Mouse (Mus musculus): ENCODE measurements around the gene Slc35f1.

Gene Slc35f1

GRCm38 (mm10) chr10:52923143-52923542 lies 232.8 kb downstream of the Slc35f1 start:
- DNase-seq (ENCODE audit: low read depth, low spot score): peak; percentile 2

GRCm38 (mm10) chr10:52926330-52926729 lies 236.0 kb downstream of the Slc35f1 start:
- DNase-seq (ENCODE audit: low read depth, low spot score): no peak

DNA sequence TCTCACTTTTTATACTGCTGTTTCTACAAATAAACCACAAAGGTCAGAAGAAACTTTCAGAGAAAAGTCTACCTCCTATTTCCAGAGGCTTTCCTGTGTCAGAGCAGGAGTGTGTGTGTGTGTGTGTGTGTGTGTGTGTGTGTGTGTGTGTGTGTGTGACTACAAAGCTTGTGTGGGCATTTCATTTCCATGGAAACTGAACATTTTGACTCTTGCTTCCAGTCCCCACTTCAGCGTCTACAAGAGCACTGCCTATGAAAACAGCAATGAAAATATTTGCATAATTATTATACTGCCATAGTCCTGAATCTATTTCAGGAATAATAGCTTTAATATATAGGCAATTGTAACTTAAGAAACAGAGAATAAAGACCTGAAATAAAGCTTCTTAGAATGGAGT lies 241.8 kb downstream of the Slc35f1 start:
- DNase-seq (ENCODE audit: low read depth, low spot score): no peak

DNA sequence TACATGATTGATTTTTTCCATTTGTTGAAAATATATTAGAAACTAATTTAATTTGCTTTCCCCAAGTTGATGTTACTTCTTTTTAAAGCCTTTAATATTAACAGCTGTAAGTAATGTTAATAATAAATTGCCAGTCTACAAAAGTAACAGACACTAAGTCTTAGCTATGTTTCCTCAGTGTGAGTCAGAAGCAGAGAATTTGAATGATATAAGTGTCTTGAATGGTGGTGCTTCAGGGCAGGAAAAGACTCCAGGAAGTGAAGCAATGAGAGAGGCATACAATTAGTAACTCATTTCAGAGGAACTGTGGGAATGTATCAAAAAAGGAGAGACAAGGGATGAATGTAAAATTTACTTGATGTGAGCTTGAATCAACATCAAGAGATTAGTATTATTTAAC lies 244.3 kb downstream of the Slc35f1 start:
- no peak for DNase-seq (ENCODE audit: low read depth, low spot score)

GRCm38 (mm10) chr10:52940111-52940830 lies 249.9 kb downstream of the Slc35f1 start:
- DNase-seq (ENCODE audit: low read depth, low spot score): no peak

DNA sequence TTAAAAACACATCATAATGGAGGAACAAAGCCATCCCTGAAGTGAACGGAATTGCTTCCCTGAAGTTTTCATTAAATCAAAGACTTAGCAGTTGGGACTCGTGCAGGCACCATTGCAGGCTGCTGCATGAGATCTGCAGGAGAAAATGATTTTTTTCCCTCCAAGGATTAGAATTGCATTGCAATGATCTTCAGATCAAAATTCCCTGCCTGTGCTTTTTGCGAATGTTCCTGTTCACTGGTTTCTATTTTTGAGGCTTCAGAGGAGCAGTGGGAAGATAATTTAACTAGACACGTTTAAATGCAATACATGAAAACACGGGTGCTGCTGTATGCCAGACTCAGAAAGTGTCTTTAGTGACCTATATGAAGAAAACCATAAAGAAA lies 250.5 kb downstream of the Slc35f1 start:
- no peak for DNase-seq (ENCODE audit: low read depth, low spot score)

DNA sequence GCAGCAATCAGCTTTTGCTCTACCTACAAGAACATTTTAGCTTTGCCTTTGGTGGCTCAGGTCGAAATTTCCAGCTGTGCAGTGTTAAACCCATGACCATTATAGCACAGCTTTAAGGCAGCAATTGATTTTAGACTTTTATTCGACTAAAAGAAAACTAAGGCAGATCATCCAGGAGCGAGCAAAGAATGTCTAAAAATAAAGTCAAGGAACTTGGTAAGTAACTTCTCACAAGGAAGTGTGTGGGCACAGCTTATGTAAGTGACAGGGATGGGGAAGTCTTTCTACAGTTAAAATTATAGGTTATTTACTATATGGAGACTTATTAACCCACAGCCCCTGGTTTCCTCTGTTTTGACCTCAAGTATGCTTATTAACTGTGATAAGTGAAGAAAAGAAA lies 262.2 kb downstream of the Slc35f1 start:
- no peak for DNase-seq (ENCODE audit: low read depth, low spot score)

GRCm38 (mm10) chr10:52956728-52957127 lies 266.4 kb downstream of the Slc35f1 start:
- DNase-seq (ENCODE audit: low read depth, low spot score): no peak

DNA sequence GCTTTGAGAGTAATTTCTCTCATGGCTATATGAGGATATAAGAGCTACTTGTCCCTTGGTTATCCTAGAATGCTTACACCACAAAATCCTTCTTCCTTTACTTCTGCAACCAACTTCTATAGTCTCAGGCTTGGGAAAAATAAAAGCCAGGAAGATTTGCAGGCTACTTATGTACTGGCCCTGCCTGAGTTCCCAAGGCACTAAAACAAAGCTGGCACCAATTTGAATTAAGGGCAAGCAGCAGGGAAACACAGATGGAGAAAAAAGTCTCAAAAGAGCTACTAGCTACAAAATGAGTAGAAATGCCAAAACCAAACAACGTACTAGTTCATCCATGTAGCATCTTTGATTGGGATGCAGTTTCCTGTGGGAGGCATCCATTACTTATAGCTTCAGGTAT lies 288.9 kb downstream of the Slc35f1 start:
- no peak for DNase-seq (ENCODE audit: low read depth, low spot score)

DNA sequence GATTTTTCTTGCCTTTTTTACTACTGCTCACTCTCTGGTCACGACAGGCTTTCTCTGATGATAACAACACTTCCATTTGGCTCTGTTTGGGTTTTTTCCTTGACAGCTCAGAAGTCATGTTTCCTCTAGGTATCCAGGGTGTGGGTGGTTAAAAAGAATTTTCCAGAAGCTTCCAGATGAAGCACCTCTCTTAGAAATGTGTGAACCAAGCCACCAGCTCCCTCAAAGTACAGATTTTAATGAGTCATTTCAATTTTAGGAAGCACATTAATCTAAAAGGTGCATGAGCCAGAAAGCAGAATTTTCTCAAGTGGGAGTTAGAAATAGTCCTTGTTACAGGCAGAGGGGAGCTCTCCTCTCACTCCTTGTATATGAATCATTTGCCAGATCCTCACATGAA lies 292.5 kb downstream of the Slc35f1 start:
- no peak for DNase-seq (ENCODE audit: low read depth, low spot score)

DNA sequence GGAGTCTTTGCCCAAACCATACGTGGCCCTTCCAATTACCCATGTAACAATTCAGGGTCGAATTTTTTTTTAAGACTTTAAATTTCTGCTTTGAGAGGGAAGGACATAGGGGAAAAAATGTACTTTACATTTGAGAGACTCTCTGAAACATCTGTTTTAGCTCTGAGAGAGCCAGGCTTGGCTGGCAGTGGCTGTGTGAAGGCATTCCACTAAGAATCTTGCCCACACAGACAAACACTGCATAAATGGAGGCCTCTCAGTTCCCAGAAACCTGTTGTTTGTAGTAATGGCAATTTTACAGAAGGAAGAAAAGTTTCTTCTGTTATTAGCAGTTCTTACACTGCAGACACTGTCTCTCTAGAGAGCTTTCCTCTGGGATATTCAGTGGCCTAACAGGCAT lies 301.9 kb downstream of the Slc35f1 start:
- no peak for DNase-seq (ENCODE audit: low read depth, low spot score)

- no peak for DNase-seq (ENCODE audit: low read depth, low spot score)
Measured at GRCm38 (mm10) chr10:52996886-52997285, 306.6 kb downstream of the Slc35f1 start.

- DNase-seq (ENCODE audit: low read depth, low spot score): no peak
Measured at GRCm38 (mm10) chr10:53001136-53001535, 310.8 kb downstream of the Slc35f1 start.

GRCm38 (mm10) chr10:53006229-53007190 lies 316.2 kb downstream of the Slc35f1 start:
- DNase-seq (ENCODE audit: low read depth, low spot score): peak; percentile 1

DNA sequence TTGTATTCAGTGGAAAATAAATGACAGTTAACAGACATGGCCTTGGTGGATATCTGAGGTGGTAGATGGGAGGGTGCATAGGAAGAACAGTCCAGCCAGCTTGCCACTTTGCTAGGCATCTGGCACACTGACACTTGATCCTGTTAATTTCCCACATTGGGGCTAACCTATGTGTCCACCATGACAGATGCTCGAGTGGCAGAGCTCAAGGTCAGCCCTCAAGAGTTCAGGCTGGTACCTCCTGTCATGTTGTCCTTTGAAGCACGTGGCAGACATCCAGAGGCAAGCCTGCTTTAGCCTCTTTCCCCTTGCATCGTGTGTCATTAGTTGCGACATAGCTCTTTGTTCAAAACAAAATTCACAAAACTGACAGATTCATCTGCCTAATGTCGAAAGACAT lies 323.5 kb downstream of the Slc35f1 start:
- DNase-seq (ENCODE audit: low read depth, low spot score): no peak

- DNase-seq (ENCODE audit: low read depth, low spot score): no peak
Measured at GRCm38 (mm10) chr10:53028454-53028853, 338.1 kb downstream of the Slc35f1 start.

DNA sequence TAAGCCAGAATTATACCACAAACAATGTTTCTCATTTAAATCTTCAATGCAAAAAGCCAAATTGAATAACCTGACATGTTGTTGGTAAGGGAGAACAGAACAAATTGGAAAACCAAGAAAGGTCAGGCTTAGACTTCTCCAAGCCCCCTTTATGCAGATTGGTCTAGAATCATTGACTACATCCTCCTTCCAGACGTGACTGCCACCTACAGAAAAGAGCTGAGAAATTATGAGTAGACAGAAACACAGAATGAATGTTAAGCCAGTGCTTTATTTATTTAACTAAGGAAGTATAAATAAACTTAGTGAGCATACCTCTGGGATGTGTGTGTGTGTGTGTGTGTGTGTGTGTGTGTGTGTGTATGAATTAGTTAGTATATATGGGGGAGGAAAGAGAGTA lies 344.9 kb downstream of the Slc35f1 start:
- DNase-seq (ENCODE audit: low read depth, low spot score): no peak

DNA sequence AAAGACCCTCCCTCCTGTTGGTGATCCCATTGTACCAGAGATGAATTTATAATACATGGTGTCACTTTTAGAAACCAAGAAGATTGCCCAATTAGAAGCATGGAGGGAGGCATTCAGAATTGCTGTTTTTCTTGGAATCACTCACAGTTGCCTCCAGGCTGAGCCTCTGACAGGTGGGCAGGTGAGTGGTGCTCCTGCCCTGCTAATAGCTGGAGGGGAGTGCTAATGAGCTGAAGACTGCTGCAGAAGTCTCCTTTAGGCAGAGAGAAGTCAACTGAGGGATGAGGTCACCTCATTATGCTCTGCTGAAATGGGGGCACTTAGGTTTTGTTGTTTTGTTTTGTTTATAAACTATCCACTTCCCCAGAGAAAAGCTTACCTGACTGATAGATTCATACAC lies 355.6 kb downstream of the Slc35f1 start:
- DNase-seq (ENCODE audit: low read depth, low spot score): no peak

GRCm38 (mm10) chr10:53052521-53052920 lies 362.2 kb downstream of the Slc35f1 start:
- DNase-seq (ENCODE audit: low read depth, low spot score): no peak

GRCm38 (mm10) chr10:53060745-53061144 lies 370.4 kb downstream of the Slc35f1 start:
- DNase-seq (ENCODE audit: low read depth, low spot score): no peak

GRCm38 (mm10) chr10:53062741-53063140 lies 372.4 kb downstream of the Slc35f1 start:
- no peak for DNase-seq (ENCODE audit: low read depth, low spot score)

GRCm38 (mm10) chr10:53087811-53088210 lies 397.5 kb downstream of the Slc35f1 start:
- peak; percentile 24 for DNase-seq (ENCODE audit: low read depth, low spot score)

DNA sequence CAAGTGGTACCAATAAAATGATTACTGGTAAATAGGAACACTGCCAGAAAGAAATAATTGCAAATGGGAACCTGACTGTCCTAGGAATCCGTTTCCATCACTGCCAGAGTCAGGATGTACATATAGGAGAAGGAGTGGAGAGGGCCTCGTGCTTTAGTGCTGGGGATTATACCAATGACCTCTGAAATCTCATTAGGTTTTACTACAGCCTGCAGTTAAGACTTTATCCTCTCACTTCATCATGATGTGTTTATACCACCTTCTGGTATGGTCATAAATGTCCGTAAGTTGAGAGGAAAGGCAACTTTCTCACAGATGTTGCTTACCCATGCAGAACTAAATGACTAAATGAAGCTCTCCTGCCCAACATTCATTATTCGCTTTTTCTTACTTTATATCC lies 401.2 kb downstream of the Slc35f1 start:
- DNase-seq (ENCODE audit: low read depth, low spot score): peak; percentile 25
